Mouse (Mus musculus) megakaryocyte, embryonic 14.5 days (primary cell): ENCODE measurements around the gene Prodh2. TPM values are rescaled to one million over a fixed set of nuclear protein-coding genes. Genes with fewer than 3 reads are reported as not detected.

ENCODE experiments used
- H3K27me3 ChIP-seq: replicated peaks from 2 replicates; pipeline ENCODE3; 2012; ENCODE audit warnings: inconsistent platforms
- H3K36me3 ChIP-seq: replicated peaks from 2 replicates; pipeline ENCODE3; 2012; ENCODE audit warnings: low read length, inconsistent platforms, mixed read lengths
- H3K4me1 ChIP-seq: 2 replicates; pipeline ENCODE4 v1.6.1; 2012; ENCODE audit warnings: inconsistent platforms
- H3K4me3 ChIP-seq: replicated peaks from 2 replicates; pipeline ENCODE3; 2012; ENCODE audit warnings: moderate library complexity, mild to moderate bottlenecking, inconsistent platforms
- H3K9me3 ChIP-seq: 2 replicates; pipeline ENCODE4 v1.6.1; 2012; ENCODE audit warnings: inconsistent platforms
- FLI1 ChIP-seq: IDR thresholded peaks from 2 replicates; pipeline ENCODE4 v1.6.1; 2012; ENCODE audit warnings: low read length, inconsistent platforms, mixed read lengths
- GATA1 ChIP-seq: IDR thresholded peaks from 3 replicates; pipeline ENCODE4 v1.6.1; 2012; ENCODE audit warnings: mixed read lengths, low read length, inconsistent platforms, borderline replicate concordance
- polyA plus RNA-seq: library from polyadenylated mRNA; stranded (reverse); fragments of >175 nt; gene quantifications from 2 replicates; pipeline ENCODE4 v1.2.3, GENCODE M21; 2012; ENCODE audit warnings: low replicate concordance; ENCODE audit not compliant: insufficient read depth

The Prodh2 gene
- polyA plus RNA-seq, 1 experiment, result not detected

DNA sequence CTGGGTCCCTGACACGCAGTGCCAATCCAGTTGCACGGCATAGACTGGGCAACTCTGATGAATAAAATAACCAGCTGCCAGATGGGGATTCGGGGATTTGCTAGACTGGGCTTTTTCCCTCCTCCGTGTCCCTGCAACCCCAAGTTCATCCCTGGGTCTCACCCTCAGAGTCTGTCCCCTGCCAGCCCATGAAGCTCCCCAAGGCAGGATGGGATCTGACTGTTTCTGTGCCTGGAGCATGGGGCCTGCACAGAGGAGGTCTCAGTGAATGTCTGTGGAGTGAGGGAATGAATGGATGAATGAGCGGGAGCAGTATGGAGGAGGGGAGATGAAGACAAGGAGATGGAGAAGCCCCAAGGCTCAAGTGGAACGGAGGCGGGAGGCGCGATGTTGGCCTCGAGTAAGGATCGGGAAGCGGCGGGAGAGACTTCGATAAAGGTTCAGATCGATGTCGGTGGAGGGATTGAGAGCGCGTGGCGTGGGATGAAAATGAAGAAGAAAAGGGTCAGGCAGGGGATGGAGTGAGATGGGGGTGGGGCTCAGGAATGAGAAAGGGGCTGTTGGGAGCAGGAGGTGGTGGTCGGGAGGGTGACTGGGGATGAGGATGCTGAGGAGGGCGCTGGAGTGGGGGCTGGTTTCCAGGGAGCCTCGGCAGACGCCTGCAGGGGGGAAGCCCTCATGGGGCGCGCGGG is 40.7 kb downstream of the Prodh2 start:
- Histone ChIP-seq H3K4me1 (peaks cover 26% of the 10 kb centered on the region), H3K4me3 (peak overlapping the region; percentile 98), H3K36me3 (peaks cover 54% of the 10 kb centered on the region), H3K27me3 (no peaks in the 10 kb centered on the region), H3K9me3 (no peaks in the 10 kb centered on the region)
- TF ChIP-seq FLI1, result no peak
- no peak for TF ChIP-seq GATA1

DNA sequence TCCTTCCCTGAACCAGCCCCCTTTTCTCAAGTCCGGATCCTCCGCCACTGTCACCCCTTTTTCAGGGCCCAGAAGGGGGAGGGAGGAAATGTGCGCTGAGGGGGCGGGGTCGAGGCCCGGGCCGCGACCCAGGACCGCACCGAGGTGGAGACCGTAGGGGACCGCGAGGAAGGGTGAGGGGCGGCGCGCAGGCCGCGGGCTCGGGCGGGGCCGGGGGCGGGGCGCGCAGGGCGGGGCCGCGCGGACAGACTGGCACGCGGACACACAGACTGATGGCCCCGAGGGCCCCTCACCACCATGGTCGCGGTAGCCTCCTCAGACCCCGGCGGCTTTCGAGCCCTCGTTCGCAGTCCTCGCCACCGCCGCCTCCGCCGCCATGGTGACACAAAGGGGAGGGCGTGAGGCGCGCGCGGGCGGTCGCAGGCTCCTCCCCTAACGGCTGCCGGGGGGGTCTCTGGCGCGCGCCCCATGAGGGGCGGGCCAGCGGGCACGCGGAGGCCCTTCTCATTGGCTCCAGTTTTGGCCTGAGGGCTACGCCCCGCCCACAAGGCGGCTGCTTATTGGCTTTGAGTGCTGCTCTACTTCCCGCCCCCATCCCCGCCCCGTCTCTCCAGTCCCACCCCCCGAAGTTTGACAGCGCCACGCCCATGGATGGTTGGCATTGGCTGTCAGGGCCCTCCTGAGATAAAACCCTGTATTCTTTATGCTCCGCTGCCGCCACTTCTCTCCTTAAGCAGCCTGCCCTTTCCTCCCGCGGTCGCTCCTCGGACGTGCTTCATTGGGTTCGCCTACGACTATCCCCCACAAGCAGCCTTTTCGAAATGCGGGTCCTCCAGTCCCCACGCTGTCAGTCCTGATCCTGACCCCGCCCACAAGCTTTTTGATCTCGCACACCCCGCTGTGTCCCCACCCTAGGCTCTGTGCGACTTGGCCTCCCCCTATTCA is 41.5 kb downstream of the Prodh2 start, which contains the start of gene Arhgap33:
TSS of gene Arhgap33 (minus strand) at position 428 of the 945 bp plus-strand sequence.
- H3K9me3 ChIP-seq, result no peaks in the 10 kb centered on the region
- H3K36me3 ChIP-seq, result peaks cover 54% of the 10 kb centered on the region
- peak within 1 kb of the TSS; percentile 98 for H3K4me3 ChIP-seq
- H3K27me3 ChIP-seq, result no peaks in the 10 kb centered on the region
- TF ChIP-seq GATA1 (no peak), FLI1 (no peak)
- peaks cover 26% of the 10 kb centered on the region for H3K4me1 ChIP-seq

DNA sequence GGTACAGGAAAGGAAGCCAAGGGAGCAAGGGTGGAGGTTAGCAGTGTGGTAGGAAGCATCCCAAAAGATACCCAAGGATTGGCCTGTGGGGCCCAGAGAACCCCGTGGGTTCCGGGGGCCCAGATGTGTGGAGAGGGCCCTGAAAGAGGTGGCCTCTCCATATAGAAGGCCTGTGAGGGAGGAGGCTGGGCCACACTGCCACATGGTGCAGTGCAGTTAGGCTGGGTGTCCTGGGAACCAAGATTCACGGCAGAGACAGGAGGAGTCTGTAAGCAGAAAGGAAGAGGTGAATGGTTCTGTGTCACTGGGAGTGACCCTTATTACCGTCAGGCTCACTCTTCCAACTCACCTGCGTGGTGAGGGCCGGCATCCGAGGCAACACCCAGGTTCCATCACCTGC is 47.1 kb downstream of the Prodh2 start:
- H3K4me3 ChIP-seq, result no peak overlapping the region
- no peak for TF ChIP-seq FLI1
- TF ChIP-seq GATA1, result no peak
- H3K27me3 ChIP-seq, result no peaks in the 10 kb centered on the region
- H3K36me3 ChIP-seq, result peaks cover 59% of the 10 kb centered on the region
- peaks cover 4% of the 10 kb centered on the region for H3K4me1 ChIP-seq
- H3K9me3 ChIP-seq, result no peaks in the 10 kb centered on the region

DNA sequence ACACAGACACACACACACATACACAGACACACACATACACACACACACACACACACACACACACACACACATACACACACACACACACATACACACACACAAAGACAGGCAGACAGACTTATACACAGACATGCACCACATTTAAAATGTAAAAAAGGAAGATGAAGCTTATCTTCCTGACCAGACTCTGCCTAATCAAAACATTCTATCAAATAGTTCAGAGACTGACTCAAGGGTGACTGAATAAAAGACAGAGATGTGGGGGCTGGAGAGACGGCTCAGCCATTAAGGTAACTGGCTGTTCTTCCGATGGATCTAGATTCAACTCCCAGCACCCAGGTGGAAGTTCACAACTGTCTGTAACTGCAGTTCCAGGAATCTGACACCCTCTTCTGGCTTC is 50.9 kb downstream of the Prodh2 start:
- no peaks in the 10 kb centered on the region for H3K27me3 ChIP-seq
- TF ChIP-seq FLI1 (no peak), GATA1 (no peak)
- peaks cover 76% of the 10 kb centered on the region for H3K36me3 ChIP-seq
- H3K4me3 ChIP-seq, result no peak overlapping the region
- no peaks in the 10 kb centered on the region for H3K9me3 ChIP-seq
- no peaks in the 10 kb centered on the region; the same call in 1 of the 2 replicates for H3K4me1 ChIP-seq

DNA sequence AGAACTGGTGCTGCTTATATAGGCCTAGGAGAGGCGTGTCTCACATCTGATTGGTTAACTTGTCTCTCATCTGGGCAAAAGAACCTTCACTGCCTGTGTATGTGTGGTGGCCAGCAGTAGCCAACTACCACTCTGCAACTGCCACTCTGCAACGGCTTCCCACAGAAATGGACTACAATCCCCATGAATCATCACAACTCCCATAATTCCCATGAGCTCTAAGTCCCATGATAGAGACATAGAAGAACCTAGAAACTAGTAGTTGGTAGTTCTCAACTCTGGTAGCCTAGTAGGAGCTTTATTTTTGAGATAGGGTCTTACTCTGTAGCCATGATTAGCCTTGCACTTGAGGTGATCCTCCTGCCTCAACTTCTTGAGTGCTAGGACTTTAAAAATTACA is 56.5 kb downstream of the Prodh2 start:
- peaks cover 38% of the 10 kb centered on the region for H3K4me1 ChIP-seq
- H3K9me3 ChIP-seq, result no peaks in the 10 kb centered on the region
- H3K27me3 ChIP-seq, result no peaks in the 10 kb centered on the region
- H3K36me3 ChIP-seq, result peaks cover 54% of the 10 kb centered on the region
- TF ChIP-seq GATA1 (no peak), FLI1 (no peak)
- H3K4me3 ChIP-seq, result no peak overlapping the region

DNA sequence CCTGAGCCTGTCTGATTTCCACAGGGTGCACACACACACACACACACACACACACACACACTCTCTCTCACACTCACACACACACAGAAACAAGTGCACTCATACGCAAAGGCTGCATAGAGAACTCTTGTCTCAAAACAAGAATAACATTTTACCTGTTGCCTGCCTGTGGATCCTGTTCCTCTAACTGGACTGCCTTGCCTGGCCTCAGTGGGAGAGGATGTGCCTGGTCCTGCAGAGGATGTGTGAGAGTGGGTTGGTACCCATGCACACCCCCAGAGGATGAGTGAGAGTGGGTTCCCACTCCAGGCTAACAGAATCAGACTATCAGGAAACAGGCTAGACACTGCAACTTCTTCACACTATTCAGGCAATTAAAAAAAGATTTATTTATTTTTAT is 57.2 kb downstream of the Prodh2 start:
- no peaks in the 10 kb centered on the region for H3K9me3 ChIP-seq
- H3K36me3 ChIP-seq, result peaks cover 59% of the 10 kb centered on the region
- H3K4me1 ChIP-seq, result peaks cover 38% of the 10 kb centered on the region
- H3K4me3 ChIP-seq, result peak overlapping the region; percentile 5
- no peaks in the 10 kb centered on the region for H3K27me3 ChIP-seq
- no peak for TF ChIP-seq GATA1
- no peak for TF ChIP-seq FLI1

DNA sequence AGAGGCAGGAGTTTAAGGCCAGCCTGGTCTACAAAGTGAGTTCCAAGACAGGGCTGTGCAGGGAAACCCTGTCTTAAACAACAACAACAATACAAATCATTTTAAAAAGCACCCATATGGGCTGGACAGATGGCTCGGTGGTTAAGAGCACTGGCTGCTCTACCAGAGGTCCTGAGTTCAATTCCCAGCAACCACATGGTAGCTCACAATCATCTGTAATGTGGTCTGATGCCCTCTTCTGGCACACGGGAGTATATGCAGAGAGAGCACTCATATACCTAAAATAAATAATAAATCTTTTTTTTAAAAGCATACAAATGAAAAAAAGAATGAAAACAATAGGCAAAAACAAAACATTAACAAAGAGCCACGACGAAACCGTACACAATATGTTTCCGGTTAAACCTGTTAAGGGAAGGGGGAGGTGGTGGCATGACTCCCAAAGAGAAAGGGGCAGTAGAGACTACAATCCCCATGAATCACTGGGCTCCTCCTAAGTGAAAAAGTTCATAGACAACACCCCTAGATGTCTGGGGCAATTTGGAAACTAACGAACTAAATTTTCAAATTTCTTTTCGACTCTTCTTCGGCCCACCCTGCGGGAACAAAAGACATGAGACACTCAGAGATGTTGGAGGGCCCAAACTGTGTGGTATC is 58.2 kb downstream of the Prodh2 start:
- H3K4me3 ChIP-seq, result peak overlapping the region; percentile 94
- TF ChIP-seq GATA1, result no peak
- TF ChIP-seq FLI1, result no peak
- H3K9me3 ChIP-seq, result no peaks in the 10 kb centered on the region
- H3K36me3 ChIP-seq, result peaks cover 60% of the 10 kb centered on the region
- H3K4me1 ChIP-seq, result peaks cover 43% of the 10 kb centered on the region
- no peaks in the 10 kb centered on the region for H3K27me3 ChIP-seq

DNA sequence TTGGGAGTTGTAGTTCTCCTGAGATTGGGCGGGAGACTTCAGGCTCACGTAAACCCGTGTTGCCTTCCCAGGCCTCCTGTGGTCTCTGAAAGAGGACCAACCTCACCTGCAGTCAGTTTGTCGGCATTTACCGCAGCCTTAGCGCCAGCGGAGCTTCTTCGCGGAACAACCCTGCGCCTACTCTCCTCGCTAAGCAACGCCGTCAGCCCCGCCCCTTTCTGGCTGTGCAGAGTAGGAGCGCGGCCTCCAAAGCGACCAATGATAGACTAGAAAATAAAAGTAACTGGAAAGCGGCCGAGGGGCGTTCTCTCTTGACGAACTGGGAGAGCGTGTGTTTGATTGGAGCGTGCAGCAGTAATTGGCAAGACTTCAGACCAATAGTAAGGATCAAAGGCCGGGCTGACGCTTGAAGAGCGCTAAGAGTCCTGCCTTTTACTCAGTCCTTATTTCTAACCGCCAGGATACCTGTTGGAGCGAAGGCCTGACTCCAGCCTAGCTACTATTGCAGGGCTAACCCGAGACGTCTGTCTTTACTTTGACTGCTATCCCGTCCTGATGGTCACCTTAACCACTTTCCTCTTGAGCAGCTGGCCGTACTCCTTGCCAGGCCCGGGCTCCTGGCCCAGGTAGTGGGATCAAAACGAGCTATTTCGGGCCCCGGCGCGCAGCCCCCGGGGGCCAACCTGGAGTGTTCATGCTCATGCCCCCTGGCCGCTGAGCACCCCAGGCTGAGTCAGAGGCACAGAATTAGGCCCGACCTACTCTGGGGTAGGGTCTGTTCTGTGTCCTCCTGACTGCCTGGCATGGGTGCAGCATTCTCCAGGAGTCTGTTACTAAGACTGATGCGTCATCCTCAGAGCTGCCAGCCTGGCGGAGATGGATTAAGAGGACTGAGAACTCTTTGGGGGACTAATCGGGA is 58.9 kb downstream of the Prodh2 start, which contains the start of the genes Hspb6 and Proser3:
TSS of gene Hspb6 (plus strand) at position 77 of the 919 bp plus-strand sequence.
TSS of gene Proser3 (minus strand) at position 198 of the 919 bp plus-strand sequence.
- no peaks in the 10 kb centered on the region for H3K27me3 ChIP-seq

DNA sequence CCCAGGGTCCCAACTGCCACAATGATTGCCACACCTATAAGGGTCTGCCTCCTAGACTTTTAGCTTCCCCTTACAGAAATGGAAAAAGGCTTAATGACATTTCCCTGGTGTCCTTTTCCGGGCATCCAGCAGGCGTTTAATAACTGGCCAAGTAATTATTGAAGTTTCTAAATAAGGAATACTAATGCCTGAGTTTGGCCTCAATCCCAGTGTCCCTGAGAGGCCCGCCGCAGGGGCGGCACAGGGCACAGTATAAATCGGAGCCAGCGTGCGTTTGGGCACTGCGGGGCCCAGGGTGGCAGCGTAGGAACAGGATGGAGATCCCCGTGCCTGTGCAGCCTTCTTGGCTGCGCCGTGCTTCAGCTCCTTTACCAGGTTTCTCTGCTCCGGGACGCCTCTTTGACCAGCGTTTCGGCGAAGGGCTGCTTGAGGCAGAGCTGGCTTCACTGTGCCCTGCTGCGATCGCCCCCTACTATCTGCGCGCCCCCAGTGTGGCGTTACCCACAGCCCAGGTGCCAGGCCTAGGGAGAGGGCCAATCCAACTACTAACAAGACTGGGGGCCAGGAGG is 59.7 kb downstream of the Prodh2 start:
- TF ChIP-seq GATA1 (no peak), FLI1 (no peak)
- Histone ChIP-seq H3K36me3 (peaks cover 64% of the 10 kb centered on the region), H3K4me1 (peaks cover 58% of the 10 kb centered on the region), H3K27me3 (no peaks in the 10 kb centered on the region), H3K9me3 (no peaks in the 10 kb centered on the region), H3K4me3 (peak overlapping the region; percentile 94)

More for the DNA sequence above, 58.9 kb downstream of the Prodh2 start, which contains the start of the genes Hspb6 and Proser3:
- TF ChIP-seq FLI1 (no peak), GATA1 (no peak)
- peaks cover 51% of the 10 kb centered on the region for H3K4me1 ChIP-seq
- H3K4me3 ChIP-seq, result peak within 1 kb of the TSS; percentile 94
- H3K36me3 ChIP-seq, result peaks cover 63% of the 10 kb centered on the region
- no peaks in the 10 kb centered on the region for H3K9me3 ChIP-seq
